Mouse (Mus musculus) cortical plate, adult 2 months (tissue): Measurements from ENCODE around the gene Srd5a2. TPM values are rescaled to one million over a fixed set of nuclear protein-coding genes. Genes with fewer than 3 reads are reported as not detected.

Experiments
- H3K27ac ChIP-seq: fragments of 200-500 bp; 2 replicates; pipeline ENCODE4 v1.5.1; 2012; ENCODE audit warnings: low read length, control low read depth, inconsistent platforms; ENCODE audit not compliant: insufficient read depth
- H3K4me1 ChIP-seq: fragments of 200-500 bp; 2 replicates; pipeline ENCODE4 v1.6.1; 2011; ENCODE audit warnings: low read length; ENCODE audit not compliant: control insufficient read depth, insufficient read depth
- H3K4me3 ChIP-seq: fragments of 200-500 bp; 2 replicates; pipeline ENCODE4 v1.5.1; 2011; ENCODE audit warnings: mild to moderate bottlenecking, low read length, control low read depth; ENCODE audit not compliant: insufficient read depth
- CTCF ChIP-seq: fragments of 200-500 bp; IDR thresholded peaks from 2 replicates; pipeline ENCODE4 v1.5.1; 2011; ENCODE audit warnings: mild to moderate bottlenecking, control low read depth, low read length; ENCODE audit not compliant: insufficient read depth; ENCODE audit errors: extremely low read depth
- POLR2A ChIP-seq: fragments of 200-500 bp; IDR thresholded peaks from 2 replicates; pipeline ENCODE4 v1.6.1; 2011; ENCODE audit warnings: mild to moderate bottlenecking, low read length, control low read depth; ENCODE audit not compliant: insufficient read depth; ENCODE audit errors: extremely low read depth
- polyA plus RNA-seq: library from polyadenylated mRNA; depleted of rRNA; stranded (reverse); fragments of >200 nt; gene quantifications from 2 replicates; pipeline ENCODE4 v1.2.3, GENCODE M21; 2012

Srd5a2 gene
- polyA plus RNA-seq, 1 experiment = 0.06 TPM

- no peak for TF ChIP-seq POLR2A
- no peak for TF ChIP-seq CTCF
- no peak overlapping the region for H3K27ac ChIP-seq
- H3K4me3 ChIP-seq = no peak overlapping the region
- no peaks in the 10 kb centered on the region for H3K4me1 ChIP-seq
Measured at GRCm38 (mm10) chr17:74043754-74044153, 4.0 kb downstream of the Srd5a2 start.

- H3K4me1 ChIP-seq = no peaks in the 10 kb centered on the region
- no peak overlapping the region for H3K4me3 ChIP-seq
- TF ChIP-seq POLR2A (no peak), CTCF (peak; percentile 95)
- no peak overlapping the region for H3K27ac ChIP-seq
Measured at GRCm38 (mm10) chr17:74020526-74021203, 27.1 kb downstream of the Srd5a2 start.

- Histone ChIP-seq H3K4me1 (no peaks in the 10 kb centered on the region), H3K27ac (no peak overlapping the region), H3K4me3 (no peak overlapping the region)
- no peak for TF ChIP-seq POLR2A
- no peak for TF ChIP-seq CTCF
Measured at GRCm38 (mm10) chr17:74018281-74018680, 29.4 kb downstream of the Srd5a2 start.

DNA sequence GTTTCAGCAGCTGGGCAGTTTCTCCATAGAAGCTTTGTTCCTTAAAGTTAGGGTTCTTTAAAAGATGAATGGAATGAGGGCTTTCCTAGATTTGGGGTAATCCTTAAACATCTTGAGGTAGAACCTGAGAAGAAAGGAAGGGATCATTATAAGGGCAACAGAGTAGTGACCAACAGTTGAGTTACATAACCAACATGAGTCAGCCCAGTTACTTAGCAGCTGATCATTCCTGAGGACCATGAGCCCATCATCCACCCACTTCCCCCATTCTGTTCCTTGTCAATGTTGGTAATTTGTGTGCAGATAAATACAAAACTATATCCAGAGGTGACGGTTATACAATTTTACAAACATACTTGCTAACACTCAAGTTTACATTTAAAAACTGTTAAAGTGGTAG, 30.1 kb downstream of the Srd5a2 start:
- TF ChIP-seq CTCF (no peak), POLR2A (no peak)
- Histone ChIP-seq H3K27ac (no peak overlapping the region), H3K4me3 (no peak overlapping the region), H3K4me1 (no peaks in the 10 kb centered on the region)

- H3K4me3 ChIP-seq = no peak overlapping the region
- H3K4me1 ChIP-seq = no peaks in the 10 kb centered on the region
- no peak for TF ChIP-seq POLR2A
- TF ChIP-seq CTCF = no peak
- no peak overlapping the region for H3K27ac ChIP-seq
Measured at GRCm38 (mm10) chr17:74015128-74015527, 32.6 kb downstream of the Srd5a2 start.

GRCm38 (mm10) chr17:74008680-74009079, 39.0 kb downstream of the Srd5a2 start:
- TF ChIP-seq POLR2A (no peak), CTCF (no peak)
- Histone ChIP-seq H3K27ac (no peak overlapping the region), H3K4me1 (no peaks in the 10 kb centered on the region), H3K4me3 (no peak overlapping the region)

- Histone ChIP-seq H3K4me1 (no peaks in the 10 kb centered on the region), H3K4me3 (no peak overlapping the region), H3K27ac (no peak overlapping the region)
- TF ChIP-seq POLR2A = no peak
- TF ChIP-seq CTCF = no peak
Measured at GRCm38 (mm10) chr17:74007001-74007400, 40.7 kb downstream of the Srd5a2 start.

GRCm38 (mm10) chr17:74002396-74002795, 45.3 kb downstream of the Srd5a2 start:
- H3K4me3 ChIP-seq = no peak overlapping the region
- no peak overlapping the region for H3K27ac ChIP-seq
- no peak for TF ChIP-seq CTCF
- TF ChIP-seq POLR2A = no peak
- no peaks in the 10 kb centered on the region for H3K4me1 ChIP-seq

GRCm38 (mm10) chr17:73995907-73996645, 51.6 kb downstream of the Srd5a2 start:
- Histone ChIP-seq H3K4me1 (no peaks in the 10 kb centered on the region), H3K27ac (no peak overlapping the region), H3K4me3 (no peak overlapping the region)
- TF ChIP-seq POLR2A (no peak), CTCF (no peak)

DNA sequence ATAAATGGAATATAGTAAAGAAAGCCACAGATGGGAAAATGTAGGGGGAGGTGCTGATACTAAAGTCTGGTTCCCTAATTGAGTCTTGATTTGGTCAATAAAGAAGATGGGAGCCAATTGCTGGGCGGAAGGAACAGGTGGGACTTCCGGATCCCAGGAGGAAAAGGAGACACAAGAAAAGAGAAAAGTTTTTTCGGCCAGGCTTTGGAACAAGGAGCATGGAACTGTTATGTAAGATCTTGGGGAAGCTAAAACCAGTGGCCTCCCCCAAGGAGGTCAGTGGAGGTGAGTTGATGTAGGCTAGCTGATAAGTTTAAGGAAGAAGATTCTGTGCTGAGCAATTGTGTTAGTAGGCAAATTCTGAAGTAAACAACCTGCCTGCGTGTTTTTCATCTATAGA, 56.5 kb downstream of the Srd5a2 start:
- TF ChIP-seq POLR2A = no peak
- TF ChIP-seq CTCF = no peak
- no peaks in the 10 kb centered on the region for H3K4me1 ChIP-seq
- H3K27ac ChIP-seq = no peak overlapping the region
- H3K4me3 ChIP-seq = no peak overlapping the region
